ENCODE assay signal across 21 mouse cellular contexts in the genomic region with DNA sequence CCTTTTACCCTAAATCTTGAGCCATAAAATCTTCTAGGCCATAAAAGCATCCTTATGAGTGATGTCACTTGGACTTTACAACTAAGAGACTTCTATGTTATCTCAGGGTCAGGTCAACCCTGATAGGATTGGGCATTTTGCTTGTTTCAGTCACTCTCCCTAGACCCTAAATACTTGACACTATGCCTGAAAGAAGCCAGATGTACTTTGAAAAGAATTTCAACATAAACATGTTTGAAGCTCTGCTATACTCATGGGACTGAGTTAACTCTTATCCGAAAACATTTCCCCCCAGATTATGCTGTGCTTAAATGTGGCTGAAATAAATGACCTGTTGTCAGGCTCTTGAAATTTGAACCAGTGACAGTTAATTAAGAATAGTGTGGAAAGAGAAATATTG. TPM values are rescaled to one million over a fixed set of nuclear protein-coding genes. Genes with fewer than 3 reads are reported as not detected.
DNase-seq lines count a peak whose midpoint lies in the region; ATAC-seq and TF ChIP-seq lines count a peak whose summit lies in the region.
"Had no signal": no experiment of that assay in that cellular context is flagged by ENCODE, and none has a peak within 500 bp of the region (broad histone marks: within the 10 kb centered on the region; RNA-seq: fewer than 3 reads in every experiment).

No protein-coding gene starts in this region.

- ATAC-seq in kidney, embryonic 14.5 days (ENCODE audit: low FRiP score, low TSS enrichment), result peak; percentile 57; the same call in 1 of the 2 replicates
- ATAC-seq in lung, embryonic 14.5 days (ENCODE audit: insufficient read depth), result peak; percentile 94
- ATAC-seq: forebrain, embryonic 16.5 days had no signal

- H3K4me3 ChIP-seq in kidney, embryonic 14.5 days (ENCODE audit: low read length), result no peak overlapping the region
- no peak overlapping the region for H3K4me3 ChIP-seq in lung, embryonic 14.5 days (ENCODE audit: low read depth, low read length)
- H3K4me3 ChIP-seq: embryonic facial prominence, embryonic 13.5 days; forebrain, embryonic 12.5 days; heart, embryonic 15.5 days; hindbrain, embryonic 13.5 days had no signal

- no peaks in the 10 kb centered on the region for H3K9me3 ChIP-seq in kidney, embryonic 14.5 days (ENCODE audit: control insufficient read depth, low read length)
- no peaks in the 10 kb centered on the region for H3K9me3 ChIP-seq in lung, embryonic 14.5 days (ENCODE audit: low read depth, low read length)
- H3K9me3 ChIP-seq: embryonic facial prominence, embryonic 13.5 days; forebrain, embryonic 12.5 days; heart, embryonic 15.5 days; hindbrain, embryonic 13.5 days had no signal

- no peak for TF ChIP-seq CTCF in lung, embryonic 14.5 days (IDR thresholded peaks at IDR 0.05; ENCODE audit: low read depth)

- no peak overlapping the region for H3K4me2 ChIP-seq in kidney, embryonic 14.5 days (replicated peaks; ENCODE audit: low read depth, low read length)
- H3K4me2 ChIP-seq in lung, embryonic 14.5 days, result no peak overlapping the region
- H3K4me2 ChIP-seq: embryonic facial prominence, embryonic 13.5 days; forebrain, embryonic 12.5 days; heart, embryonic 11.5 days; heart, embryonic 15.5 days; hindbrain, embryonic 13.5 days had no signal

- no peak for DNase-seq in kidney, postnatal 10 days
- DNase-seq in lung, embryonic 14.5 days, result peak; percentile 71
- no peak for DNase-seq in lung, postnatal 25 days (ENCODE audit: low spot score)
- DNase-seq in mesoderm, embryonic 11.5 days (ENCODE audit: low read depth, low spot score), result peak; percentile 2
- DNase-seq in yolk sac, embryonic 10.5 days (ENCODE audit: low spot score), result peak; percentile 1
- DNase-seq: adrenal gland, adult 2 months; adrenal gland, postnatal 25 days; cerebellum, adult 18-20 months; cerebellum, adult 9-11 months; cerebellum, postnatal 36 days; gastrocnemius, postnatal 10 days; heart, adult 18-20 months; heart, postnatal 14 days had no signal

- H3K4me1 ChIP-seq in kidney, embryonic 14.5 days (ENCODE audit: control insufficient read depth, insufficient read depth, low read length), result no peaks in the 10 kb centered on the region
- no peaks in the 10 kb centered on the region for H3K4me1 ChIP-seq in lung, embryonic 14.5 days (ENCODE audit: insufficient read depth)
- H3K4me1 ChIP-seq: embryonic facial prominence, embryonic 13.5 days; forebrain, embryonic 12.5 days; heart, embryonic 15.5 days; hindbrain, embryonic 13.5 days had no signal

- no peaks in the 10 kb centered on the region for H3K36me3 ChIP-seq in kidney, embryonic 14.5 days (ENCODE audit: control insufficient read depth, insufficient read depth, low read length)
- no peaks in the 10 kb centered on the region for H3K36me3 ChIP-seq in lung, embryonic 14.5 days (ENCODE audit: insufficient read depth)
- H3K36me3 ChIP-seq: embryonic facial prominence, embryonic 13.5 days; forebrain, embryonic 12.5 days; heart, embryonic 15.5 days; hindbrain, embryonic 13.5 days had no signal

- WGBS in kidney, embryonic 14.5 days, result 47% methylated on average over 1 of the region's 1 CpGs
- WGBS in lung, embryonic 14.5 days, result 52% methylated on average over 1 of the region's 1 CpGs

- no peak overlapping the region for H3K9ac ChIP-seq in kidney, embryonic 14.5 days (ENCODE audit: low read depth, low read length)
- H3K9ac ChIP-seq in lung, embryonic 14.5 days, result no peak overlapping the region
- H3K9ac ChIP-seq: embryonic facial prominence, embryonic 13.5 days; forebrain, embryonic 12.5 days; heart, embryonic 15.5 days; hindbrain, embryonic 13.5 days had no signal

- H3K27ac ChIP-seq in kidney, embryonic 14.5 days (ENCODE audit: low read depth, low read length), result no peak overlapping the region
- no peak overlapping the region for H3K27ac ChIP-seq in lung, embryonic 14.5 days (ENCODE audit: low read depth)
- H3K27ac ChIP-seq: embryonic facial prominence, embryonic 13.5 days; forebrain, embryonic 12.5 days; heart, embryonic 15.5 days; hindbrain, embryonic 13.5 days had no signal

- no peaks in the 10 kb centered on the region for H3K27me3 ChIP-seq in kidney, embryonic 14.5 days (ENCODE audit: control insufficient read depth, insufficient read depth, low read length)
- H3K27me3 ChIP-seq in lung, embryonic 14.5 days (ENCODE audit: insufficient read depth, low read length), result no peaks in the 10 kb centered on the region
- H3K27me3 ChIP-seq: embryonic facial prominence, embryonic 13.5 days; forebrain, embryonic 12.5 days; heart, embryonic 15.5 days; hindbrain, embryonic 13.5 days had no signal

RNA-seq across cellular contexts. Expression of gene Ssxb10, which starts 17.9 kb away (rescaled TPM):
- polyA plus RNA-seq in kidney, embryonic 14.5 days (2014; fragmentation: Nextera tagmentation; extraction: Ambion mirVana), result not detected in 2 replicates
- not detected in 2 replicates for polyA plus RNA-seq in lung, embryonic 14.5 days (2014; fragmentation: Nextera tagmentation; extraction: Ambion mirVana)
- polyA plus RNA-seq: adrenal gland, adult 2 months; embryonic facial prominence, embryonic 13.5 days; forebrain, embryonic 12.5 days; forebrain, embryonic 16.5 days; frontal cortex, adult 2 months; heart, embryonic 11.5 days; heart, embryonic 15.5 days; hindbrain, embryonic 13.5 days had no signal

RNA-seq across cellular contexts. Expression of gene Slc38a5, which starts 38.4 kb away (rescaled TPM):
- polyA plus RNA-seq in kidney, embryonic 14.5 days (2014; fragmentation: Nextera tagmentation; extraction: Ambion mirVana), result 1.3 and 2.5 TPM in 2 replicates
- 92.9 and 105 TPM in 2 replicates for polyA plus RNA-seq in lung, embryonic 14.5 days (2014; fragmentation: Nextera tagmentation; extraction: Ambion mirVana)

RNA-seq across cellular contexts. Expression of gene Ftsj1, which starts 57.1 kb away (rescaled TPM):
- polyA plus RNA-seq in kidney, embryonic 14.5 days (2014; fragmentation: Nextera tagmentation; extraction: Ambion mirVana), result 35.6 and 42.0 TPM in 2 replicates
- polyA plus RNA-seq in lung, embryonic 14.5 days (2014; fragmentation: Nextera tagmentation; extraction: Ambion mirVana), result 52.9 and 53.7 TPM in 2 replicates

RNA-seq across cellular contexts. Expression of gene Ssxb9, which starts 57.5 kb away (rescaled TPM):
- polyA plus RNA-seq in kidney, embryonic 14.5 days (2014; fragmentation: Nextera tagmentation; extraction: Ambion mirVana), result not detected in 2 replicates
- not detected in 2 replicates for polyA plus RNA-seq in lung, embryonic 14.5 days (2014; fragmentation: Nextera tagmentation; extraction: Ambion mirVana)
- polyA plus RNA-seq: adrenal gland, adult 2 months; embryonic facial prominence, embryonic 13.5 days; forebrain, embryonic 12.5 days; forebrain, embryonic 16.5 days; frontal cortex, adult 2 months; heart, embryonic 11.5 days; heart, embryonic 15.5 days; hindbrain, embryonic 13.5 days had no signal

Comparison
In these comparisons a context has a peak if more than half of its experiments do, and no peak if none do; other contexts are left out.
1. DNase-seq: peak in lung, embryonic 14.5 days (single experiment), mesoderm, embryonic 11.5 days (single experiment) and yolk sac, embryonic 10.5 days (single experiment); none in kidney, postnatal 10 days (single experiment) and lung, postnatal 25 days (single experiment).
2. RNA of gene Slc38a5, which starts 38.4 kb away (polyA plus RNA-seq): 92.9 to 105 TPM in lung, embryonic 14.5 days; 1.3 to 2.5 TPM in kidney, embryonic 14.5 days; every median in the first group is over 10 times any median in the second.